Mouse (Mus musculus): ENCODE data around the gene Gm12185. TPM values are rescaled to one million over a fixed set of nuclear protein-coding genes. Genes with fewer than 3 reads are reported as not detected.
"Not testable (repeated sequence)": the region's sequence is repeated elsewhere in the genome, so short reads cannot be mapped to it uniquely, and the experiment has no call there.

Gm12185 gene
- total and polyA plus RNA-seq, 2 experiments from 2014 or later: not detected

GRCm38 (mm10) chr11:48933422-48933821 is 58.6 kb downstream of the Gm12185 start:
- H3K27me3 ChIP-seq (ENCODE audit: insufficient read depth, low read length); H3K4me1 ChIP-seq (ENCODE audit: insufficient read depth, low read length); H3K9me3 ChIP-seq (ENCODE audit: low read length); H3K9ac ChIP-seq (replicated peaks; ENCODE audit: low read length, poor library complexity, severe bottlenecking); DNase-seq (ENCODE audit: low spot score); ATAC-seq (ENCODE audit: low FRiP score); H3K4me3 ChIP-seq (ENCODE audit: low read depth, low read length); H3K27ac ChIP-seq (ENCODE audit: low read depth, low read length); H3K4me2 ChIP-seq (ENCODE audit: low read depth, low read length, poor library complexity, severe bottlenecking); H3K36me3 ChIP-seq (ENCODE audit: insufficient read depth, low read length): not testable (repeated sequence)
- 81% methylated on average over 1 of the region's 1 CpGs for WGBS

GRCm38 (mm10) chr11:48928068-48928467 is 64.0 kb downstream of the Gm12185 start:
- H3K27me3 ChIP-seq (ENCODE audit: insufficient read depth, low read length); H3K4me1 ChIP-seq (ENCODE audit: insufficient read depth, low read length); H3K9me3 ChIP-seq (ENCODE audit: low read length); H3K36me3 ChIP-seq (ENCODE audit: insufficient read depth, low read length); H3K4me3 ChIP-seq (ENCODE audit: low read depth, low read length); H3K4me2 ChIP-seq (ENCODE audit: low read depth, low read length, poor library complexity, severe bottlenecking); H3K27ac ChIP-seq (ENCODE audit: low read depth, low read length); H3K9ac ChIP-seq (replicated peaks; ENCODE audit: low read length, poor library complexity, severe bottlenecking); ATAC-seq (ENCODE audit: low FRiP score); DNase-seq (ENCODE audit: low spot score): not testable (repeated sequence)
- WGBS: 100% methylated on average over 1 of the region's 1 CpGs

- not testable (repeated sequence) for H3K36me3 ChIP-seq (ENCODE audit: insufficient read depth, low read length); H3K9ac ChIP-seq (replicated peaks; ENCODE audit: low read length, poor library complexity, severe bottlenecking); H3K4me3 ChIP-seq (ENCODE audit: low read depth, low read length); H3K27me3 ChIP-seq (ENCODE audit: insufficient read depth, low read length); H3K4me2 ChIP-seq (ENCODE audit: low read depth, low read length, poor library complexity, severe bottlenecking); H3K27ac ChIP-seq (ENCODE audit: low read depth, low read length); DNase-seq (ENCODE audit: low spot score); ATAC-seq (ENCODE audit: low FRiP score); H3K9me3 ChIP-seq (ENCODE audit: low read length); H3K4me1 ChIP-seq (ENCODE audit: insufficient read depth, low read length)
These were observed 65.6 kb downstream of the Gm12185 start for GRCm38 (mm10) chr11:48926437-48926836.

- H3K4me2 ChIP-seq (ENCODE audit: low read depth, low read length, poor library complexity, severe bottlenecking); DNase-seq (ENCODE audit: low spot score); ATAC-seq (ENCODE audit: low FRiP score); H3K9me3 ChIP-seq (ENCODE audit: low read length); H3K36me3 ChIP-seq (ENCODE audit: insufficient read depth, low read length); H3K9ac ChIP-seq (replicated peaks; ENCODE audit: low read length, poor library complexity, severe bottlenecking); H3K27ac ChIP-seq (ENCODE audit: low read depth, low read length); H3K4me3 ChIP-seq (ENCODE audit: low read depth, low read length); H3K27me3 ChIP-seq (ENCODE audit: insufficient read depth, low read length); H3K4me1 ChIP-seq (ENCODE audit: insufficient read depth, low read length): not testable (repeated sequence)
- WGBS: 88% methylated on average over 5 of the region's 5 CpGs
These were observed 68.2 kb downstream of the Gm12185 start for GRCm38 (mm10) chr11:48923818-48924217.

GRCm38 (mm10) chr11:48918380-48918779 is 73.6 kb downstream of the Gm12185 start:
- TF ChIP-seq CTCF (IDR thresholded peaks at IDR 0.05): no peak
- Histone ChIP-seq H3K4me2 (ENCODE audit: low read depth, low read length, poor library complexity, severe bottlenecking) (no peak overlapping the region), H3K4me3 (ENCODE audit: low read depth, low read length) (no peak overlapping the region), H3K27me3 (ENCODE audit: insufficient read depth, low read length) (no peaks in the 10 kb centered on the region), H3K27ac (ENCODE audit: low read depth, low read length) (no peak overlapping the region), H3K36me3 (ENCODE audit: insufficient read depth, low read length) (no peaks in the 10 kb centered on the region), H3K4me1 (ENCODE audit: insufficient read depth, low read length) (no peaks in the 10 kb centered on the region), H3K9me3 (ENCODE audit: low read length) (no peaks in the 10 kb centered on the region), H3K9ac (replicated peaks; ENCODE audit: low read length, poor library complexity, severe bottlenecking) (no peak overlapping the region)
- WGBS: 88% methylated on average over 3 of the region's 3 CpGs
- no peak for DNase-seq (ENCODE audit: low spot score)
- no peak for ATAC-seq (ENCODE audit: low FRiP score)

DNA sequence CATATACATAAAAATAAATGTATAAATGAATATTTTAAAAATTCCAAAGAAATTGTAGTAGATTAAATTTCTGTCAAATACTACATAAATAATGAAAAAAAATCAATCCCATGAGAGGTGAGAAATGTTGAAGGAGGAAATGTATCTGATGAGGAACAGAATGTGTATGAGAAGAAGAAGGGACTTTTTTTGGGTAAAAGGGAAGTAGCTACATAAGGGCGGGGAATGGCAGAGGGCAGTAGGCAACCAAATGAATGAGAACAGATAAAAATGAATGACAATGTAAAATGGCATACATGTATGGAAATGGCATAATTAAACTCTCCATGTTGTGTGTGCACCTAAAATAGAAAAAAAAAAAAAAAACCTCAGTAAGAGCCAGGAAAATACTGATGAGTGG is 78.4 kb downstream of the Gm12185 start:
- no peak for ATAC-seq (ENCODE audit: low FRiP score)
- DNase-seq (ENCODE audit: low spot score): no peak
- Histone ChIP-seq H3K27ac (ENCODE audit: low read depth, low read length) (no peak overlapping the region), H3K36me3 (ENCODE audit: insufficient read depth, low read length) (no peaks in the 10 kb centered on the region), H3K4me1 (ENCODE audit: insufficient read depth, low read length) (no peaks in the 10 kb centered on the region), H3K4me3 (ENCODE audit: low read depth, low read length) (no peak overlapping the region), H3K9ac (replicated peaks; ENCODE audit: low read length, poor library complexity, severe bottlenecking) (no peak overlapping the region), H3K4me2 (ENCODE audit: low read depth, low read length, poor library complexity, severe bottlenecking) (no peak overlapping the region), H3K9me3 (ENCODE audit: low read length) (no peaks in the 10 kb centered on the region), H3K27me3 (ENCODE audit: insufficient read depth, low read length) (no peaks in the 10 kb centered on the region)
- 96% methylated on average over 1 of the region's 1 CpGs for WGBS
- TF ChIP-seq CTCF (IDR thresholded peaks at IDR 0.05): no peak

- Histone ChIP-seq H3K9me3 (ENCODE audit: low read length) (no peaks in the 10 kb centered on the region), H3K4me3 (ENCODE audit: low read depth, low read length) (no peak overlapping the region), H3K36me3 (ENCODE audit: insufficient read depth, low read length) (no peaks in the 10 kb centered on the region), H3K9ac (replicated peaks; ENCODE audit: low read length, poor library complexity, severe bottlenecking) (no peak overlapping the region), H3K4me1 (ENCODE audit: insufficient read depth, low read length) (no peaks in the 10 kb centered on the region), H3K4me2 (ENCODE audit: low read depth, low read length, poor library complexity, severe bottlenecking) (no peak overlapping the region), H3K27ac (ENCODE audit: low read depth, low read length) (no peak overlapping the region), H3K27me3 (ENCODE audit: insufficient read depth, low read length) (no peaks in the 10 kb centered on the region)
- no peak for TF ChIP-seq CTCF (IDR thresholded peaks at IDR 0.05)
- DNase-seq (ENCODE audit: low spot score): no peak
- WGBS: 48% methylated on average over 1 of the region's 1 CpGs
- no peak for ATAC-seq (ENCODE audit: low FRiP score)
These were observed 83.6 kb downstream of the Gm12185 start for GRCm38 (mm10) chr11:48908459-48908858.

All from midbrain, postnatal 0 days (tissue).